Mouse (Mus musculus) layer of hippocampus, postnatal 25 days (tissue): Measurements from ENCODE around the gene Slbp. TPM values are rescaled to one million over a fixed set of nuclear protein-coding genes. Genes with fewer than 3 reads are reported as not detected.

ENCODE experiments used
- DNase-seq, 2 experiments: peaks; one replicate each; pipeline ENCODE4 v3.0.0; 2022; ENCODE audit warnings: mixed read lengths in 2 of 2, low spot score in 1 of 2; ENCODE audit errors: extremely low spot score in 1 of 2
- total RNA-seq, 2 experiments: library from RNA; stranded (reverse); gene quantifications; 2 replicates each; pipeline ENCODE4 v1.2.3; 2021

The Slbp gene
- 10 to 100 TPM; 22.4 to 22.5 TPM for total RNA-seq

- DNase-seq: peak; percentile 81 to 97
Measured at GRCm38 (mm10) chr5:33651921-33652782, at the start of gene Slbp. TSS of gene Slbp (minus strand) at chr5:33652574.

- DNase-seq: no peak
Measured at GRCm38 (mm10) chr5:33701832-33702231, 49.5 kb upstream of the Slbp start.

- DNase-seq: no peak
Measured at GRCm38 (mm10) chr5:33700010-33700409, 47.6 kb upstream of the Slbp start.

GRCm38 (mm10) chr5:33698669-33699068, 46.3 kb upstream of the Slbp start:
- DNase-seq: no peak

GRCm38 (mm10) chr5:33697947-33698512, 45.7 kb upstream of the Slbp start:
- DNase-seq: peak in 1 of 2 experiments; percentile 47

GRCm38 (mm10) chr5:33697534-33697933, 45.2 kb upstream of the Slbp start:
- DNase-seq: no peak

- DNase-seq: no peak
Measured at GRCm38 (mm10) chr5:33696430-33696829, 44.1 kb upstream of the Slbp start.

- DNase-seq: no peak
Measured at GRCm38 (mm10) chr5:33695718-33696121, 43.3 kb upstream of the Slbp start.

GRCm38 (mm10) chr5:33694848-33695717, 42.7 kb upstream of the Slbp start:
- DNase-seq: peak; percentile 55 to 56

GRCm38 (mm10) chr5:33694461-33694847, 42.1 kb upstream of the Slbp start:
- DNase-seq: no peak

GRCm38 (mm10) chr5:33692393-33692792, 40.0 kb upstream of the Slbp start:
- DNase-seq: no peak

GRCm38 (mm10) chr5:33689852-33690645, 37.7 kb upstream of the Slbp start:
- DNase-seq: no peak

GRCm38 (mm10) chr5:33689221-33689844, 37.0 kb upstream of the Slbp start:
- DNase-seq: no peak

- no peak for DNase-seq
Measured at GRCm38 (mm10) chr5:33688278-33689220, 36.2 kb upstream of the Slbp start.

- DNase-seq: no peak
Measured at GRCm38 (mm10) chr5:33687142-33687541, 34.8 kb upstream of the Slbp start.

- DNase-seq: no peak
Measured at GRCm38 (mm10) chr5:33684932-33685331, 32.6 kb upstream of the Slbp start.

- peak in 1 of 2 experiments; percentile 50 for DNase-seq
Measured at GRCm38 (mm10) chr5:33683897-33684652, 31.7 kb upstream of the Slbp start.

- DNase-seq: no peak
Measured at GRCm38 (mm10) chr5:33682963-33683362, 30.6 kb upstream of the Slbp start.
